Mouse (Mus musculus) stomach, embryonic 14.5 days (tissue): ENCODE data around the gene Ppcdc. TPM values are rescaled to one million over a fixed set of nuclear protein-coding genes. Genes with fewer than 3 reads are reported as not detected.
"Not testable (repeated sequence)": the region's sequence is repeated elsewhere in the genome, so short reads cannot be mapped to it uniquely, and the experiment has no call there.

Experiments
- ATAC-seq: fragments of 200-750 bp; cut with Nextera tagmentation; 2 replicates; pipeline ENCODE4 v1.8.0; 2017; ENCODE audit warnings: low read depth, moderate TSS enrichment; ENCODE audit not compliant: insufficient number of reproducible peaks, insufficient read depth, low FRiP score
- H3K27ac ChIP-seq: fragments of 300-500 bp; sonication (generic); 2 replicates; pipeline ENCODE4 v1.5.1; 2014; ENCODE audit warnings: mild to moderate bottlenecking, low read length, moderate library complexity, mixed read lengths
- H3K27me3 ChIP-seq: fragments of 300-500 bp; sonication (generic); 2 replicates; pipeline ENCODE4 v1.6.1; 2014; ENCODE audit warnings: low read length, control low read depth, mixed read lengths; ENCODE audit not compliant: control insufficient read depth, insufficient read depth
- H3K36me3 ChIP-seq: fragments of 300-500 bp; sonication (generic); 2 replicates; pipeline ENCODE4 v1.6.1; 2014; ENCODE audit warnings: mild to moderate bottlenecking, control low read depth, low read length, moderate library complexity, mixed read lengths; ENCODE audit not compliant: control insufficient read depth, insufficient read depth
- H3K4me1 ChIP-seq: fragments of 300-500 bp; sonication (generic); 2 replicates; pipeline ENCODE4 v1.6.1; 2014; ENCODE audit warnings: low read length, control low read depth, mixed read lengths; ENCODE audit not compliant: control insufficient read depth, insufficient read depth
- H3K4me2 ChIP-seq: fragments of 300-500 bp; sonication (generic); replicated peaks from 2 replicates; pipeline ENCODE4 v1.6.1; 2014; ENCODE audit warnings: low read depth, low read length, control low read depth
- H3K4me3 ChIP-seq: fragments of 300-500 bp; sonication (generic); 2 replicates; pipeline ENCODE4 v1.5.1; 2014; ENCODE audit warnings: low read depth, low read length, control low read depth
- H3K9ac ChIP-seq: fragments of 300-500 bp; sonication (generic); replicated peaks from 2 replicates; pipeline ENCODE4 v1.6.1; 2014; ENCODE audit warnings: low read depth, mild to moderate bottlenecking, control low read depth, low read length, moderate library complexity, mixed read lengths
- H3K9me3 ChIP-seq: fragments of 300-500 bp; sonication (generic); 2 replicates; pipeline ENCODE4 v1.6.1; 2016; ENCODE audit warnings: low read depth, low read length, control low read depth; ENCODE audit not compliant: control insufficient read depth
- WGBS: fragments of 180-500 bp; shearing (Covaris S2); extraction: QIAGEN DNeasy Blood & Tissue Kit; methylation state at CpG from one replicate; pipeline ENCODE4 v1.1.7; 2014; 5-methylcytosine and 5-hydroxymethylcytosine counted together
- polyA plus RNA-seq: library from polyadenylated mRNA; unstranded; fragments of >200 nt; fragmentation: Nextera tagmentation; extraction: Ambion mirVana; gene quantifications from 2 replicates; pipeline ENCODE4 v1.2.1, GENCODE M21; 2014

The Ppcdc gene
- polyA plus RNA-seq, 1 experiment from 2014 or later: 32.7 TPM

GRCm38 (mm10) chr9:57434405-57435165 lies 5.3 kb downstream of the Ppcdc start:
- WGBS: 87% methylated on average over 11 of the region's 11 CpGs
- Histone ChIP-seq H3K27ac (no peak overlapping the region; the same call in 1 of the 2 replicates), H3K9ac (no peak overlapping the region), H3K9me3 (no peaks in the 10 kb centered on the region), H3K4me3 (no peak overlapping the region), H3K36me3 (no peaks in the 10 kb centered on the region), H3K4me2 (no peak overlapping the region), H3K27me3 (no peaks in the 10 kb centered on the region), H3K4me1 (peaks cover 20% of the 10 kb centered on the region)
- no peak for ATAC-seq

- WGBS: 9% methylated on average over 11 of the region's 11 CpGs
Measured at GRCm38 (mm10) chr9:57433097-57434032, 6.6 kb downstream of the Ppcdc start.

GRCm38 (mm10) chr9:57432480-57432879 lies 7.4 kb downstream of the Ppcdc start:
- Histone ChIP-seq H3K4me1 (peaks cover 20% of the 10 kb centered on the region), H3K9me3 (no peaks in the 10 kb centered on the region), H3K27ac (peak overlapping the region; percentile 87; the same call in 1 of the 2 replicates), H3K4me2 (no peak overlapping the region), H3K27me3 (no peaks in the 10 kb centered on the region), H3K9ac (no peak overlapping the region), H3K36me3 (no peaks in the 10 kb centered on the region), H3K4me3 (no peak overlapping the region)
- no peak for ATAC-seq
- WGBS: 86% methylated on average over 3 of the region's 3 CpGs

More at GRCm38 (mm10) chr9:57433097-57434032, 6.6 kb downstream of the Ppcdc start:
- peaks cover 18% of the 10 kb centered on the region for H3K4me1 ChIP-seq
- peak overlapping the region; percentile 87 for H3K27ac ChIP-seq
- ATAC-seq: peak; percentile 71
- no peaks in the 10 kb centered on the region for H3K36me3 ChIP-seq
- H3K9ac ChIP-seq: 0 out of 2 replicates have a peak overlapping the region, but pooled peaks have one; percentile 18
- H3K9me3 ChIP-seq: no peaks in the 10 kb centered on the region
- no peaks in the 10 kb centered on the region for H3K27me3 ChIP-seq
- no peak overlapping the region for H3K4me2 ChIP-seq
- H3K4me3 ChIP-seq: no peak overlapping the region

- H3K9ac ChIP-seq: no peak overlapping the region
- peaks cover 20% of the 10 kb centered on the region for H3K4me1 ChIP-seq
- H3K9me3 ChIP-seq: no peaks in the 10 kb centered on the region
- no peak overlapping the region for H3K4me3 ChIP-seq
- no peaks in the 10 kb centered on the region for H3K36me3 ChIP-seq
- H3K27ac ChIP-seq: no peak overlapping the region
- no peak for ATAC-seq
- WGBS: 58% methylated on average over 9 of the region's 9 CpGs
- H3K27me3 ChIP-seq: no peaks in the 10 kb centered on the region
- H3K4me2 ChIP-seq: no peak overlapping the region
Measured at GRCm38 (mm10) chr9:57431202-57431601, 8.7 kb downstream of the Ppcdc start.

- no peak overlapping the region for H3K27ac ChIP-seq
- H3K4me3 ChIP-seq: no peak overlapping the region
- no peaks in the 10 kb centered on the region for H3K9me3 ChIP-seq
- no peaks in the 10 kb centered on the region for H3K27me3 ChIP-seq
- H3K9ac ChIP-seq: no peak overlapping the region
- H3K4me1 ChIP-seq: peaks cover 16% of the 10 kb centered on the region
- WGBS: 57% methylated on average over 4 of the region's 4 CpGs
- no peak for ATAC-seq
- no peak overlapping the region for H3K4me2 ChIP-seq
- no peaks in the 10 kb centered on the region for H3K36me3 ChIP-seq
Measured at GRCm38 (mm10) chr9:57428391-57428790, 11.5 kb downstream of the Ppcdc start.

- H3K27me3 ChIP-seq: no peaks in the 10 kb centered on the region
- WGBS: 59% methylated on average over 4 of the region's 4 CpGs
- H3K9ac ChIP-seq: no peak overlapping the region
- H3K27ac ChIP-seq: no peak overlapping the region
- no peak overlapping the region for H3K4me3 ChIP-seq
- peaks cover 12% of the 10 kb centered on the region for H3K4me1 ChIP-seq
- no peak for ATAC-seq
- H3K9me3 ChIP-seq: no peaks in the 10 kb centered on the region
- H3K4me2 ChIP-seq: no peak overlapping the region
- no peaks in the 10 kb centered on the region for H3K36me3 ChIP-seq
Measured at GRCm38 (mm10) chr9:57427937-57428336, 12.0 kb downstream of the Ppcdc start.

GRCm38 (mm10) chr9:57427123-57427522 lies 12.8 kb downstream of the Ppcdc start:
- WGBS: 90% methylated on average over 4 of the region's 4 CpGs
- ATAC-seq: not testable (repeated sequence)

GRCm38 (mm10) chr9:57425116-57425515 lies 14.8 kb downstream of the Ppcdc start:
- Histone ChIP-seq H3K4me2 (no peak overlapping the region), H3K36me3 (no peaks in the 10 kb centered on the region), H3K9ac (no peak overlapping the region), H3K9me3 (no peaks in the 10 kb centered on the region), H3K4me3 (no peak overlapping the region), H3K27ac (no peak overlapping the region), H3K4me1 (peaks cover 18% of the 10 kb centered on the region), H3K27me3 (no peaks in the 10 kb centered on the region)
- ATAC-seq: no peak
- WGBS: 79% methylated on average over 3 of the region's 3 CpGs

More at GRCm38 (mm10) chr9:57427123-57427522, 12.8 kb downstream of the Ppcdc start:
- not testable (repeated sequence) for H3K27ac ChIP-seq, H3K4me1 ChIP-seq, H3K9ac ChIP-seq, H3K9me3 ChIP-seq, H3K36me3 ChIP-seq, H3K27me3 ChIP-seq, H3K4me3 ChIP-seq, H3K4me2 ChIP-seq
